Mouse (Mus musculus) forebrain, embryonic 14.5 days (tissue): ENCODE results near the gene Pde2a. TPM values are rescaled to one million over a fixed set of nuclear protein-coding genes. Genes with fewer than 3 reads are reported as not detected.

Source experiments
- ATAC-seq: fragments of 200-750 bp; cut with Nextera tagmentation; 2 replicates; pipeline ENCODE4 v1.8.0; 2017; ENCODE audit warnings: mild to moderate bottlenecking, moderate library complexity
- DNase-seq: peaks from one replicate; pipeline ENCODE4 v3.0.0-alpha.2; 2015; ENCODE audit warnings: low spot score
- H3K27ac ChIP-seq: fragments of 300-500 bp; sonication (generic); 2 replicates; pipeline ENCODE4 v1.5.1; 2014; ENCODE audit warnings: low read depth, mild to moderate bottlenecking, control low read depth, low read length, moderate library complexity
- H3K27me3 ChIP-seq: fragments of 300-500 bp; sonication (generic); replicated peaks from 2 replicates; pipeline ENCODE4 v1.6.1; 2014; ENCODE audit warnings: low read length, control low read depth, mixed read lengths; ENCODE audit not compliant: control insufficient read depth, insufficient read depth
- H3K36me3 ChIP-seq: fragments of 300-500 bp; sonication (generic); 2 replicates; pipeline ENCODE4 v1.6.1; 2014; ENCODE audit warnings: low read length, control low read depth; ENCODE audit not compliant: control insufficient read depth, insufficient read depth
- H3K4me1 ChIP-seq: fragments of 300-500 bp; sonication (generic); 2 replicates; pipeline ENCODE4 v1.6.1; 2014; ENCODE audit warnings: antibody characterized with exemption, low read length, control low read depth; ENCODE audit not compliant: control insufficient read depth, insufficient read depth
- H3K4me2 ChIP-seq: fragments of 300-500 bp; sonication (generic); 2 replicates; pipeline ENCODE4 v1.6.1; 2014; ENCODE audit warnings: mild to moderate bottlenecking, control low read depth, low read length
- H3K4me3 ChIP-seq: fragments of 300-500 bp; sonication (generic); 2 replicates; pipeline ENCODE4 v1.5.1; 2014; ENCODE audit warnings: low read depth, low read length, control low read depth
- H3K9ac ChIP-seq: fragments of 300-500 bp; sonication (generic); 2 replicates; pipeline ENCODE4 v1.6.1; 2014; ENCODE audit warnings: mild to moderate bottlenecking, low read length, control low read depth, moderate library complexity
- H3K9me3 ChIP-seq: fragments of 300-500 bp; sonication (generic); replicated peaks from 2 replicates; pipeline ENCODE4 v1.6.1; 2016; ENCODE audit warnings: low read length, control low read depth, mixed read lengths; ENCODE audit not compliant: control insufficient read depth
- WGBS: fragments of 180-500 bp; shearing (Covaris S2); extraction: QIAGEN DNeasy Blood & Tissue Kit; methylation state at CpG from one replicate; pipeline ENCODE4 v1.1.7; 2014; 5-methylcytosine and 5-hydroxymethylcytosine counted together
- polyA plus RNA-seq: library from polyadenylated mRNA; unstranded; fragments of >200 nt; fragmentation: Nextera tagmentation; extraction: Ambion mirVana; gene quantifications from 2 replicates; pipeline ENCODE4 v1.2.1, GENCODE M21; 2014

Gene Pde2a
- polyA plus RNA-seq, 1 experiment from 2014 or later = 27.0 TPM

- Histone ChIP-seq H3K4me1 (0 out of 2 replicates have a peak, but pooled peaks cover 2% of the 10 kb centered on the region), H3K9me3 (no peaks in the 10 kb centered on the region), H3K4me3 (no peak overlapping the region), H3K9ac (no peak overlapping the region), H3K4me2 (no peak overlapping the region), H3K36me3 (no peaks in the 10 kb centered on the region), H3K27ac (no peak overlapping the region), H3K27me3 (no peaks in the 10 kb centered on the region; the same call in 1 of the 2 replicates)
- WGBS = 73% methylated on average over 6 of the region's 6 CpGs
- DNase-seq (no peak), ATAC-seq (no peak)
These were observed 80.2 kb downstream of the Pde2a start for GRCm38 (mm10) chr7:101501675-101502074.

GRCm38 (mm10) chr7:101503351-101503750 lies 81.9 kb downstream of the Pde2a start:
- ATAC-seq = no peak
- Histone ChIP-seq H3K4me1 (0 out of 2 replicates have a peak, but pooled peaks cover 2% of the 10 kb centered on the region), H3K27ac (no peak overlapping the region), H3K4me2 (no peak overlapping the region), H3K36me3 (no peaks in the 10 kb centered on the region), H3K9me3 (no peaks in the 10 kb centered on the region), H3K27me3 (no peaks in the 10 kb centered on the region; the same call in 1 of the 2 replicates), H3K9ac (no peak overlapping the region), H3K4me3 (no peak overlapping the region)
- peak; percentile 49 for DNase-seq
- 23% methylated on average over 8 of the region's 8 CpGs for WGBS

GRCm38 (mm10) chr7:101503803-101504202 lies 82.3 kb downstream of the Pde2a start:
- 0 out of 2 replicates have a peak, but pooled peaks cover 2% of the 10 kb centered on the region for H3K4me1 ChIP-seq
- H3K27me3 ChIP-seq = no peaks in the 10 kb centered on the region; the same call in 1 of the 2 replicates
- H3K4me2 ChIP-seq = no peak overlapping the region
- no peak overlapping the region for H3K27ac ChIP-seq
- DNase-seq = no peak
- 32% methylated on average over 6 of the region's 7 CpGs for WGBS
- H3K36me3 ChIP-seq = no peaks in the 10 kb centered on the region
- no peaks in the 10 kb centered on the region for H3K9me3 ChIP-seq
- no peak overlapping the region for H3K4me3 ChIP-seq
- ATAC-seq = no peak
- H3K9ac ChIP-seq = no peak overlapping the region

GRCm38 (mm10) chr7:101504507-101504906 lies 83.0 kb downstream of the Pde2a start:
- Histone ChIP-seq H3K4me3 (0 out of 2 replicates have a peak overlapping the region, but pooled peaks have one; percentile 6), H3K27ac (no peak overlapping the region), H3K9ac (peak overlapping the region; percentile 47; the same call in 1 of the 2 replicates), H3K4me1 (0 out of 2 replicates have a peak, but pooled peaks cover 2% of the 10 kb centered on the region), H3K9me3 (no peaks in the 10 kb centered on the region), H3K36me3 (no peaks in the 10 kb centered on the region), H3K4me2 (peak overlapping the region; percentile 42), H3K27me3 (no peaks in the 10 kb centered on the region; the same call in 1 of the 2 replicates)
- DNase-seq (peak; percentile 32), ATAC-seq (0 out of 2 replicates have a peak, but pooled peaks have one; percentile 30)
- WGBS = 3% methylated on average over 24 of the region's 24 CpGs

GRCm38 (mm10) chr7:101509212-101509611 lies 87.7 kb downstream of the Pde2a start:
- no peak overlapping the region for H3K27ac ChIP-seq
- no peaks in the 10 kb centered on the region for H3K27me3 ChIP-seq
- H3K4me2 ChIP-seq = no peak overlapping the region
- 46% methylated on average over 2 of the region's 2 CpGs for WGBS
- no peaks in the 10 kb centered on the region for H3K36me3 ChIP-seq
- H3K4me3 ChIP-seq = no peak overlapping the region
- ATAC-seq (no peak), DNase-seq (no peak)
- no peak overlapping the region for H3K9ac ChIP-seq
- H3K4me1 ChIP-seq = peaks cover 9% of the 10 kb centered on the region
- H3K9me3 ChIP-seq = no peaks in the 10 kb centered on the region

GRCm38 (mm10) chr7:101513655-101514054 lies 92.2 kb downstream of the Pde2a start:
- peaks cover 7% of the 10 kb centered on the region for H3K4me1 ChIP-seq
- H3K36me3 ChIP-seq = no peaks in the 10 kb centered on the region
- no peak overlapping the region for H3K4me2 ChIP-seq
- no peak overlapping the region for H3K27ac ChIP-seq
- DNase-seq (peak; percentile 81), ATAC-seq (peak; percentile 77)
- no peak overlapping the region for H3K9ac ChIP-seq
- no peaks in the 10 kb centered on the region for H3K27me3 ChIP-seq
- no peak overlapping the region for H3K4me3 ChIP-seq
- H3K9me3 ChIP-seq = no peaks in the 10 kb centered on the region
- 24% methylated on average over 7 of the region's 7 CpGs for WGBS

- 0 out of 2 replicates have a peak overlapping the region, but pooled peaks have one; percentile 16 for H3K27ac ChIP-seq
- H3K9me3 ChIP-seq = no peaks in the 10 kb centered on the region
- no peak overlapping the region for H3K9ac ChIP-seq
- 84% methylated on average over 6 of the region's 6 CpGs for WGBS
- no peaks in the 10 kb centered on the region for H3K27me3 ChIP-seq
- no peak overlapping the region for H3K4me3 ChIP-seq
- H3K36me3 ChIP-seq = no peaks in the 10 kb centered on the region
- DNase-seq = no peak
- 0 out of 2 replicates have a peak, but pooled peaks have one; percentile 25 for ATAC-seq
- no peak overlapping the region for H3K4me2 ChIP-seq
- H3K4me1 ChIP-seq = peaks cover 7% of the 10 kb centered on the region
These were observed 93.3 kb downstream of the Pde2a start for GRCm38 (mm10) chr7:101514768-101515167.

GRCm38 (mm10) chr7:101515295-101515694 lies 93.8 kb downstream of the Pde2a start:
- DNase-seq = no peak

GRCm38 (mm10) chr7:101516460-101516859 lies 95.0 kb downstream of the Pde2a start:
- Histone ChIP-seq H3K9me3 (no peaks in the 10 kb centered on the region), H3K4me1 (peaks cover 7% of the 10 kb centered on the region), H3K4me3 (no peak overlapping the region), H3K36me3 (no peaks in the 10 kb centered on the region), H3K27me3 (no peaks in the 10 kb centered on the region), H3K27ac (no peak overlapping the region), H3K4me2 (no peak overlapping the region), H3K9ac (no peak overlapping the region)
- no peak for ATAC-seq
- 69% methylated on average over 6 of the region's 6 CpGs for WGBS
- DNase-seq = no peak

More at GRCm38 (mm10) chr7:101515295-101515694, 93.8 kb downstream of the Pde2a start:
- Histone ChIP-seq H3K27ac (no peak overlapping the region), H3K27me3 (no peaks in the 10 kb centered on the region), H3K4me1 (peaks cover 7% of the 10 kb centered on the region), H3K4me3 (no peak overlapping the region), H3K4me2 (no peak overlapping the region), H3K9me3 (no peaks in the 10 kb centered on the region), H3K36me3 (no peaks in the 10 kb centered on the region), H3K9ac (no peak overlapping the region)
- no peak for ATAC-seq
- 67% methylated on average over 6 of the region's 6 CpGs for WGBS
